Mouse (Mus musculus) lung, postnatal 0 days (tissue): ENCODE results near the gene Eml1.

ENCODE experiments used
- CTCF ChIP-seq: IDR thresholded peaks from 2 replicates; pipeline ENCODE4 v1.5.1; 2016; ENCODE audit warnings: antibody characterized with exemption, mild to moderate bottlenecking
- EP300 ChIP-seq: IDR thresholded peaks from 2 replicates; pipeline ENCODE4 v1.6.1; 2016; ENCODE audit warnings: antibody characterized with exemption, mild to moderate bottlenecking, control low read depth

DNA sequence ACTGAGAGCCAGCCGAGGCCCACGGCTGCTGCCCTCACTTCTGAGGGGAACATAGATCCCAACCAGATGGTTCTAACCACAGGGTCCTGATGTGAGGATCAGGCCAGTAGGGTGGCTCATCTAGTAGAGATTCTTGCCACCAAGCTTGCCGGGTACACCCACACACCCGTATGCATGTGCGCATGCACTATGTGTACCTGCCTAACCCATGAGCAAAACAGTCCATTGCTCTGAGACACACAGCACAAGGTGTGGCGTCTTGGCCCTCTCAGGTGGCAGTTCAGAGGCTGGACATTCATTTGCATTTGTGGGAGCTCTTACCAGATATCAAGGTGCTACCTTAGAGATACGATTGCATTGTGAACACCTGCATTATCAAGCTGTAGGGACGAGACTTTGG, 22.6 kb upstream of the Eml1 start:
- no peak for TF ChIP-seq CTCF
- no peak for TF ChIP-seq EP300
